Mouse (Mus musculus) hindbrain, embryonic 10.5 days (tissue): ENCODE results near the gene Hist2h2be. TPM values are rescaled to one million over a fixed set of nuclear protein-coding genes. Genes with fewer than 3 reads are reported as not detected.
"Not testable (repeated sequence)": the region's sequence is repeated elsewhere in the genome, so short reads cannot be mapped to it uniquely, and the experiment has no call there.

Source experiments
- DNase-seq: peaks from one replicate; pipeline ENCODE4 v3.0.0-alpha.2; 2017; ENCODE audit warnings: low spot score
- H3K27ac ChIP-seq: fragments of 300-500 bp; sonication (generic); 2 replicates; pipeline ENCODE4 v1.5.1; 2016; ENCODE audit warnings: mild to moderate bottlenecking, moderate library complexity
- H3K27me3 ChIP-seq: fragments of 300-500 bp; sonication (generic); 2 replicates; pipeline ENCODE4 v1.6.1; 2016; ENCODE audit warnings: mild to moderate bottlenecking; ENCODE audit not compliant: poor library complexity, insufficient read depth, severe bottlenecking
- H3K36me3 ChIP-seq: fragments of 300-500 bp; sonication (generic); 2 replicates; pipeline ENCODE4 v1.6.1; 2016; ENCODE audit warnings: mild to moderate bottlenecking, moderate library complexity
- H3K4me1 ChIP-seq: fragments of 300-500 bp; sonication (generic); replicated peaks from 2 replicates; pipeline ENCODE4 v1.6.1; 2016; ENCODE audit warnings: mild to moderate bottlenecking
- H3K4me3 ChIP-seq: fragments of 300-500 bp; sonication (generic); 2 replicates; pipeline ENCODE4 v1.5.1; 2016; ENCODE audit warnings: mild to moderate bottlenecking, moderate library complexity
- H3K9me3 ChIP-seq: fragments of 300-500 bp; sonication (generic); 2 replicates; pipeline ENCODE4 v1.6.1; 2016; ENCODE audit warnings: mild to moderate bottlenecking, moderate library complexity
- WGBS: fragments of 180-500 bp; shearing (Covaris S2); methylation state at CpG from one replicate; pipeline ENCODE4 v1.1.7; 2016; 5-methylcytosine and 5-hydroxymethylcytosine counted together
- polyA plus RNA-seq: library from polyadenylated mRNA; unstranded; fragments of >200 nt; fragmentation: Nextera tagmentation; extraction: Ambion mirVana; gene quantifications from 2 replicates; pipeline ENCODE4 v1.2.1, GENCODE M21; 2016

The Hist2h2be gene
- polyA plus RNA-seq, 1 experiment from 2014 or later, result 6.0 TPM

GRCm38 (mm10) chr3:96263558-96264403 is 42.9 kb downstream of the Hist2h2be start:
- Histone ChIP-seq H3K36me3 (no peaks in the 10 kb centered on the region), H3K4me3 (peak overlapping the region; percentile 65), H3K4me1 (peaks cover 47% of the 10 kb centered on the region), H3K27me3 (no peaks in the 10 kb centered on the region), H3K27ac (peak overlapping the region; percentile 99), H3K9me3 (no peaks in the 10 kb centered on the region)
- 8% methylated on average over 27 of the region's 27 CpGs for WGBS
- peak; percentile 61 for DNase-seq

- Histone ChIP-seq H3K4me1 (peaks cover 47% of the 10 kb centered on the region), H3K27me3 (no peaks in the 10 kb centered on the region), H3K27ac (peak overlapping the region; percentile 99), H3K36me3 (no peaks in the 10 kb centered on the region), H3K9me3 (no peaks in the 10 kb centered on the region), H3K4me3 (peak overlapping the region; percentile 65)
- DNase-seq, result peak; percentile 29
- 72% methylated on average over 7 of the region's 7 CpGs for WGBS
Measured at GRCm38 (mm10) chr3:96264404-96264949, 43.6 kb downstream of the Hist2h2be start.

GRCm38 (mm10) chr3:96266132-96266710 is 45.3 kb downstream of the Hist2h2be start:
- H3K36me3 ChIP-seq, result no peaks in the 10 kb centered on the region
- H3K4me1 ChIP-seq, result peaks cover 51% of the 10 kb centered on the region
- H3K4me3 ChIP-seq, result no peak overlapping the region
- 89% methylated on average over 8 of the region's 8 CpGs for WGBS
- DNase-seq, result no peak
- H3K9me3 ChIP-seq, result no peaks in the 10 kb centered on the region
- no peaks in the 10 kb centered on the region for H3K27me3 ChIP-seq
- peak overlapping the region; percentile 92 for H3K27ac ChIP-seq

GRCm38 (mm10) chr3:96267541-96267940 is 46.6 kb downstream of the Hist2h2be start:
- no peaks in the 10 kb centered on the region for H3K36me3 ChIP-seq
- no peaks in the 10 kb centered on the region for H3K27me3 ChIP-seq
- WGBS, result 79% methylated on average over 4 of the region's 4 CpGs
- H3K27ac ChIP-seq, result peak overlapping the region; percentile 92
- no peak for DNase-seq
- peak overlapping the region; percentile 49; the same call in 1 of the 2 replicates for H3K4me3 ChIP-seq
- H3K4me1 ChIP-seq, result peaks cover 38% of the 10 kb centered on the region
- H3K9me3 ChIP-seq, result no peaks in the 10 kb centered on the region

GRCm38 (mm10) chr3:96268051-96268775 is 47.3 kb downstream of the Hist2h2be start, which contains the start of gene Hist2h3b:
Gene Hist2h3b (plus strand): TSS chr3:96268654.
- Histone ChIP-seq H3K4me1 (peaks cover 33% of the 10 kb centered on the region), H3K4me3 (peak within 1 kb of the TSS; percentile 66), H3K27me3 (no peaks in the 10 kb centered on the region), H3K36me3 (no peaks in the 10 kb centered on the region), H3K27ac (peak within 1 kb of the TSS; percentile 94), H3K9me3 (no peaks in the 10 kb centered on the region)
- 25% methylated on average over 30 of the region's 30 CpGs for WGBS
- peak; percentile 82 for DNase-seq

GRCm38 (mm10) chr3:96268776-96269378 is 48.0 kb downstream of the Hist2h2be start:
- H3K36me3 ChIP-seq, H3K9me3 ChIP-seq, H3K27me3 ChIP-seq: not testable (repeated sequence)
- peak; percentile 46 for DNase-seq
- Histone ChIP-seq H3K4me3 (peak overlapping the region; percentile 66), H3K27ac (peak overlapping the region; percentile 94), H3K4me1 (peaks cover 29% of the 10 kb centered on the region)
- WGBS, result under 1% methylated on average over 20 of the region's 44 CpGs

GRCm38 (mm10) chr3:96269511-96270474 is 48.9 kb downstream of the Hist2h2be start, which contains the start of gene Hist2h2bb:
Gene Hist2h2bb (plus strand): TSS chr3:96269752.
- WGBS, result under 1% methylated on average over 45 of the region's 45 CpGs
- no peaks in the 10 kb centered on the region for H3K36me3 ChIP-seq
- peak within 1 kb of the TSS; percentile 94 for H3K27ac ChIP-seq
- no peaks in the 10 kb centered on the region for H3K9me3 ChIP-seq
- peaks cover 20% of the 10 kb centered on the region for H3K4me1 ChIP-seq
- H3K27me3 ChIP-seq, result no peaks in the 10 kb centered on the region; the same call in 1 of the 2 replicates
- DNase-seq, result peak; percentile 92
- H3K4me3 ChIP-seq, result peak within 1 kb of the TSS; percentile 66

Other genes starting within 250 kb of the Hist2h2be start
- 75.0 and 83.5 TPM in 2 replicates for gene Plekho1, start 225.1 kb upstream of the Hist2h2be start, polyA plus RNA-seq
- 30.4 and 32.4 TPM in 2 replicates for gene Vps45, start 162.7 kb upstream of the Hist2h2be start, polyA plus RNA-seq
- 12.8 and 19.2 TPM in 2 replicates for gene Otud7b, start 116.6 kb upstream of the Hist2h2be start, polyA plus RNA-seq
- gene Mtmr11, start 59.1 kb upstream of the Hist2h2be start, polyA plus RNA-seq, result 10.4 and 11.4 TPM in 2 replicates
- gene Sf3b4, start 48.8 kb upstream of the Hist2h2be start, polyA plus RNA-seq, result 250 and 259 TPM in 2 replicates
- gene Sv2a, start 40.0 kb upstream of the Hist2h2be start, polyA plus RNA-seq, result 3.7 and 15.3 TPM in 2 replicates
- gene Bola1, start 1.4 kb upstream of the Hist2h2be start, polyA plus RNA-seq, result 89.6 and 90.3 TPM in 2 replicates
- gene Hist2h2ab, start 1.3 kb upstream of the Hist2h2be start, polyA plus RNA-seq, result not detected in 2 replicates
- gene Hist2h2ac, start 239 bp upstream of the Hist2h2be start, polyA plus RNA-seq, result 7.6 and 12.0 TPM in 2 replicates
- gene Hist2h3c2, start 18.0 kb downstream of the Hist2h2be start, polyA plus RNA-seq, result 7.9 and 8.4 TPM in 2 replicates
- 44.6 and 55.1 TPM in 2 replicates for gene Hist2h2aa2, start 19.2 kb downstream of the Hist2h2be start, polyA plus RNA-seq
- gene Hist2h2aa1, start 24.4 kb downstream of the Hist2h2be start, polyA plus RNA-seq, result 11.3 and 13.4 TPM in 2 replicates
- 0.42 and 0.56 TPM in 2 replicates for gene Hist2h3c1, start 25.6 kb downstream of the Hist2h2be start, polyA plus RNA-seq
- gene Hist2h4, start 42.2 kb downstream of the Hist2h2be start, polyA plus RNA-seq, result 6.8 and 13.6 TPM in 2 replicates
- gene Hist2h3b, start 47.5 kb downstream of the Hist2h2be start, polyA plus RNA-seq, result 49.7 and 51.9 TPM in 2 replicates
- gene Hist2h2bb, start 48.6 kb downstream of the Hist2h2be start, polyA plus RNA-seq, result 9.4 and 9.7 TPM in 2 replicates
- gene Fcgr1, start 72.8 kb downstream of the Hist2h2be start, polyA plus RNA-seq, result 1.7 and 1.9 TPM in 2 replicates
- gene BC107364, start 231.2 kb downstream of the Hist2h2be start, polyA plus RNA-seq, result 0.25 TPM in 1 of 2 replicates, not detected in the other